Mouse (Mus musculus) kidney, postnatal 4 days (tissue): Measurements from ENCODE around the gene Gsn.

Experiments
- DNase-seq, 2 experiments: peaks; one replicate each; pipeline ENCODE4 v3.0.0; 2021; ENCODE audit warnings: mixed read lengths in 2 of 2

Gsn gene

DNA sequence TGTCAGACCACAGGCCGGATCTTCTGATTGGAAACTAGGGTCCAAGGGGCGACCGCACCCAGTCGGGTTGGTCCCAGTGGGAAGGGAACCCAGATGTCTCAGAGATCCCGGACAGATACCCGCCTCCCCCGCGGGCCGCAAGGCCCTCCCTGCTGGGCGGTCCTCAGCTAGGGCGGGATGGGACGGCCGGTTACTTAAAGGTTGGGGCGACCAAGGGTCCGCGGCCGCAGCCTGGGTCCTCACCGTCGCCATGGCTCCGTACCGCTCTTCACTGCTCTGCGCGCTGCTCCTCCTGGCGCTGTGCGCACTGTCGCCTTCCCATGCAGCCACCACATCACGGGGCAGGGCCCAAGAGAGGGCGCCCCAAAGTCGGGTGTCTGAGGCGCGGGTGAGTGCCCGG is 26.0 kb downstream of the Gsn start:
- DNase-seq, result peak; percentile 59 to 75

GRCm38 (mm10) chr2:35283997-35284396 is 27.8 kb downstream of the Gsn start:
- DNase-seq, result no peak

DNA sequence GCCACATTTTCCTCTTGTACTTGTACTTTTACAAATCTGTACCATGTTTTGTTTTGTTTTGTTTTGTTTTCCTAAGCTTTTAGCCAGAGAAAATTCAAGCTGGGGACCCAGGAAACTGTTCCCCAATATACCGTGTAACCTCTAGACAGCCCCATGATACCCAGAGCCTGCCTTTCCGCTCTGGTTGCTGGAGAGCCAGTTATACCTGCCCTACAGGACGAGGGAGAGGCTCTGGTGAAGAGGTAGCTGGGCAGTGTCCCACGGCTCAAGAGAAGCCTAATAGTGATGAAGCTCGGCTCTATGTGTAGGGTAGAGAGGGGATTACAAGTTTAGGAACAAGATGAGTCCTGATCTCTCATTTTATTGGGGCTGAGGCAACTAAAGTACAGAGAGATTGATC is 29.0 kb downstream of the Gsn start:
- no peak for DNase-seq

DNA sequence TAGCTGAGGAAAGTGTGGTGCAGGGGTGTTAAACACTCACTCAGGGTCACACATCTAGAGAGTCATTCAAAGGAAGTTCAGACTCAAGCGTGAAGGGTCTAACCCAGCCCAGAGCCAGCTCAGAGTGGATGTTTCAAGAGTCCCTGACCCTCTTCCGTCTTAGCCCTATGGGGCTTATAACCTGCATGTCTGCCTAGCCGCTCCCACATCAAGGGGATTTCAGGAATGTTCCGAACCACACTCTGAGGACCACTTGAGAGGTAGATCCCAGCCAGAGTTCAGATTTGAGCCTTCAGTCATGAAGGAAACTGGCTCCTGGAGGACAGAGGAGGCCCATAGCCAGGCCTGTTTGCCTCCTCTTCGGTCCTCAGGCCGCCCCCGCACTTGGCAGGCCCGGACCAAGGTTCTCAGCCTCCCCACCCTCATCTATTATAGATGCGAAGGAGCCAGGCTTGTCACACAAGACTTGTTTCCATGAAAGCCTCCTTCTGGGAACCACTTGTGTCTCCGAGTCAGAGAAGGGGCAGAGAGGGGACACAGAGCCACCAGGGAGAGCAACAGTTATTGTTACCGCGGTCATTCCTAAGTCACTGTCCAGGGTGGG is 30.9 kb downstream of the Gsn start:
- no peak for DNase-seq

GRCm38 (mm10) chr2:35288758-35289635 is 32.8 kb downstream of the Gsn start:
- DNase-seq, result peak; percentile 89 to 91

DNA sequence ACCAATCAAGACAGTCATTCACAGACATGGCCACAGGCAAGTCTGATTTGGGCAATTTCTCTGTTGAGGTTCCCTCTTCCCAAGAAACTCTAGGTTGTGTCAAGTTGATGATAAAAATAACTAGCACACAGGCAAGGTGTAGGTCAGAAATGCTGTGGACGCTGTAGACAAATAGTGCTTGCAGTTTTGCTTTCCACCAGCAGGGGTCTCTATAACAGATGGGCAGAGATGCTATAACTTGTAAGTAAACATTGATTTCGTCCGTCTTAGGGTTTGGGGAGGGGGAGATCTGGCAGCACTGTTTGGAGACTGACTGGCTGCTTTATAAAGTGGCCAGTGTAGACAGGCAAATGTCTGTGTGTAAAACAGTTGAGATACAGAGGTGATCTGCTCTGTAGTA is 35.7 kb downstream of the Gsn start:
- peak; percentile 66 to 76 for DNase-seq

- DNase-seq, result no peak
Measured at GRCm38 (mm10) chr2:35292700-35293099, 36.5 kb downstream of the Gsn start.

DNA sequence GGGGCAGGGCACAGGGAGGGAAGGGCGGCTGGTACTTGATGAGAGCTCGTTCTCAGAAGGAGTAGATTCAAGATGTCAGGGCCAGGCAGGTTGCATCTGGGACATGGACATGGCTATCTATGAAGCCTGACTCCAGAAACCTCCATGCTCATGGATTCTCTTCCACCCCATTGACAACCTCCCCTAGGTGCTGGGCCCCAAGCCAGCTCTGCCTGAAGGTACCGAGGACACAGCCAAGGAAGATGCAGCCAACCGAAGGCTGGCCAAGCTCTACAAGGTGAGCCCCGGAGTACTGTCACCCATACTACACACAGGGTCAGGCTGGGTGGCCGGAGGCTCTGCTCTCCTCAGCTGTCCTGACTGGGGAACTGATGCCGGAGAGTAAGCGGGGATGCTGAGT is 37.1 kb downstream of the Gsn start:
- no peak for DNase-seq

DNA sequence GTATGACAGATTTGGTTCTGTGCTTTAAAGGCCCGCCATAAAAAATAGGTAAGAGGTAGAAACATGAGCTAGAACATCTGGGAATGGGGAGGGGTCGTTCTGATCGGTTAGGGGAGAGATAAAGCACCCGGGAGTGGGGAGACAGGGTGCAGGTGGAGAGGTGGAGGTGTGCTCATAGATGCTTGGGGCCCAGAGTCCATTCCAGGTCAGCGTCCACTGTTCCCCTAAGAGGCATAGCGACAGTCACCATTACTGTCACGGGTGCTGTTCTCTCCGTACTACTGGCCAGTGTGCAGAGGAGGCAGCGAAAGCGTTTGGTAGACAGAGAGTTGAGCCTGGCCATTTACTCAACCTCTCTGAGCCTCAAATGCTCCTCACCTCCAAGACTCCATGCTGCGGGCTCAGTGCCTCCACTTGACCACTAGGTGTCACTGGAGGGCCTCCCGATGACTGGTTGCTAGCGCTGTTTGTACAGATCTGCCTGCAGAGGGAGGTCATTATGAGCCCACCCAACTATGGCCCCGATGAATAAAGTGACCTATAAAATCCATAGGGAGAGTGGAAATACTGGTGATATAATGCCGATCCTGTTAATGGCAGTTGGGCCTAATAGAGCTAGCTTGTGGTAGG is 41.6 kb downstream of the Gsn start:
- peak; percentile 85 to 88 for DNase-seq

- DNase-seq, result no peak
Measured at GRCm38 (mm10) chr2:35299437-35299836, 43.3 kb downstream of the Gsn start.

- peak; percentile 49 to 65 for DNase-seq
Measured at GRCm38 (mm10) chr2:35302049-35302885, 46.1 kb downstream of the Gsn start.

DNA sequence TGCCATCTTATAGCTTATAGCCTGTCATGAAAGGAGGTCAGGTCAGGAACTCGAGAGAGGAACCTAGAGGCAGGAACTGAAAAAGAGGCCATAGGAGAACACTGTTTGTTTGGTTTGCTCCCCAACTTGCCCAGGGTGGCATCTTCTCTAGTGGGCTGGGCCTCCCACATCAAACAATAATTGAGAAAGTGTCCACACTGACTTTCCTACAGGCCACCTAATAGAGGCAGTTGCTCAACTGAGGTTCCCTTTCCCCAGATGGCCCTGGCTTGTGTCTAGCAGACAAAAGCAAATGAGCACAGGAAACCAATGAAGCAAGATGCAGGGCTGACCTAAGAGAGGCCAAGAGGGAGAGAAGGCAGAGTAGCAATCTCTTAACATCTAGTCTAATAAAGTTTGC is 52.0 kb downstream of the Gsn start:
- DNase-seq, result no peak

- no peak for DNase-seq
Measured at GRCm38 (mm10) chr2:35309906-35310493, 53.8 kb downstream of the Gsn start.

GRCm38 (mm10) chr2:35314300-35314699 is 58.1 kb downstream of the Gsn start:
- no peak for DNase-seq

GRCm38 (mm10) chr2:35317604-35318003 is 61.4 kb downstream of the Gsn start:
- no peak for DNase-seq

DNA sequence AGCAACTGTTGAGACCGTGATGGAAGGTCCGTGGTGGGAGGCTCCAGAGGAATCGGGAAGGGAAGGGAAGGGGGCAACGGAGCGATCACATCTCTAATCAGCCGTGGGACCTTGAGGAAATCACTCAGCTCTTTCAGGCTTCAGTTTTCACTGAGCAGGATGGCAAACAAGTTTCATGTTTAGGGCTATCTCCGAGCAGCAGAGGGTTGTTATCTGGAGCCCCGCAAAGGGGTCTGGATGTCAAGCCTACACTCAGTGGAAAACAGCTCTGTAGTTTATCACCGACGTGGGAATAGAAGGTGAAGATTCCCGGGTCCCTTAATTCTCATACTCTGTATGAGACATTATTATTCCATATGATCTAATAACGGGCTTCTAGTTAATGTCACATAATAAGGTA is 62.2 kb downstream of the Gsn start:
- no peak for DNase-seq

GRCm38 (mm10) chr2:35320399-35320798 is 64.2 kb downstream of the Gsn start:
- no peak for DNase-seq

DNA sequence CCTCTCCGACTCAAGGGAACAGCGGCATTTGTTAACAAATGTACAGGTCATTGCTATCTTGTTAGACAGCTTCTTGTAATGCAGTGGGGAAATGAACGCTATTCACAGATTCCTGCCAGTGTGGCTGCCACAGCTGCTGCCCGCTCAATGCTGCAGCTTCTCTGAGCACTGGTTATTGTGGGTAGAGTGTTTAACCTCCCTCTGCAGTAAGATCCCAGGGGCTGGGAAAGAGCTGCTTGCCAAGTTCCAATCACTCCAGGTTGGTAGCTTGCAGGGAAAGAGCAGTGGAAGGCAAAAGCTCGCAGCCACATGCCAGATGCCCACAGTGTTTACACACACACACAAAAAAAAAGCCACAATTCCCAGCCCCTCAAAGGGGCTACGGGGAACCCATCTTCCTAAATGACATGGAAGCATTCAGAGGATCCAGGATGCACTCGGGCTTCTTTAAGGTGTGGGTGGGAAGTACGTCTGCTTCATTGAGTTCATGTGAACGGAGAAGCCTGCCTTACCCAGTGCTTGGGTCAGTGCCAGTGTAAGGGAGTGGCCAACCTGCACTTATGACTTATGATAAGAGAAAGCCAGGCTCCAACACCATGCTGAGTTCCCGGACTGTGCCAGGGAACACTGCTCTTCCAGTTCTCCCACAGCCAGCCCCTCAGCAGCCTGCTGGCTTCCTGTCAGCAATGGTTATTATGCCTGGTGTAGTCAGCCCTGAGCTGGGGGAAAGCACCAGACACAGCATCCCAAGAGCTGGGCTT is 66.4 kb downstream of the Gsn start:
- DNase-seq, result peak; percentile 33 to 43

- DNase-seq, result no peak
Measured at GRCm38 (mm10) chr2:35325930-35326329, 69.8 kb downstream of the Gsn start.

- DNase-seq, result no peak
Measured at GRCm38 (mm10) chr2:35326931-35327330, 70.8 kb downstream of the Gsn start.

DNA sequence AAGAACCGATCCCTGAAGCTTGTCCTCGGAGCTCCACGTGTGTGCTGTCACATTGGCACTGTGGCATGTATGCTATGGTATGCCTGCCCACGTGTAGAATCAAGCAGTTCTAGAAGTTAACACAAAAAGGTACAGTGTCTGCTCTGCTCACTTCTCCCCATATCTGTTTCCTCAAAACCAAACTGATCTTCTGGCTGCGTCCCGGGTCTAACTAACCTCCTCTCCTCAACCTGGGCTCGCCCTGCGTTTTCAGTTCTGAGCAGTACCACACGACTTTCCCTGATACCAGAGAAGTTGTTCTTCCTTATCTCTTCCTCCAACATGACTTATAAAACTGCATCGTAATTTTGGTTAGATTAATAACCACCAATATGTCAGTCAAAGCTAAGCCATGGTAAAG is 71.4 kb downstream of the Gsn start:
- no peak for DNase-seq
